Mouse (Mus musculus): ENCODE results near the gene Hmg20b.

The Hmg20b gene

DNA sequence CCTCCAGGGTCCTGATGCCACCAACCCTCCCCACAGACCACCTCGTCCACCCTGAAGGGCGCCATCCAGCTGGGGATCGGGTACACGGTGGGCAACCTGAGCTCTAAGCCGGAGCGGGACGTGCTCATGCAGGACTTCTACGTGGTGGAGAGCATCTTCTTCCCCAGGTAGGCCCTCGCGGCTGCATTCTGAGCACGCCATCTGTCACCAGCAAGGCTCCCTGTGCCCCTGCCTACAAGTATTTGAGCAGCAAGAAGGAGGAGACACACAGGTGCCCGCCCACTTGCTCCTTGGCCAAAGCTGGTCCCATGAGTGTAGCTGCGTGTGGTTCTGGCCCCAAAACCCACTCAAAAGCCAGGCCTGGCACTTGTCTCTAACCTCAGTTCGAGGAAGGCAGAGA lies 44.6 kb downstream of the Hmg20b start:
- no peak for DNase-seq (ENCODE audit: low spot score in 2 of 2)

DNA sequence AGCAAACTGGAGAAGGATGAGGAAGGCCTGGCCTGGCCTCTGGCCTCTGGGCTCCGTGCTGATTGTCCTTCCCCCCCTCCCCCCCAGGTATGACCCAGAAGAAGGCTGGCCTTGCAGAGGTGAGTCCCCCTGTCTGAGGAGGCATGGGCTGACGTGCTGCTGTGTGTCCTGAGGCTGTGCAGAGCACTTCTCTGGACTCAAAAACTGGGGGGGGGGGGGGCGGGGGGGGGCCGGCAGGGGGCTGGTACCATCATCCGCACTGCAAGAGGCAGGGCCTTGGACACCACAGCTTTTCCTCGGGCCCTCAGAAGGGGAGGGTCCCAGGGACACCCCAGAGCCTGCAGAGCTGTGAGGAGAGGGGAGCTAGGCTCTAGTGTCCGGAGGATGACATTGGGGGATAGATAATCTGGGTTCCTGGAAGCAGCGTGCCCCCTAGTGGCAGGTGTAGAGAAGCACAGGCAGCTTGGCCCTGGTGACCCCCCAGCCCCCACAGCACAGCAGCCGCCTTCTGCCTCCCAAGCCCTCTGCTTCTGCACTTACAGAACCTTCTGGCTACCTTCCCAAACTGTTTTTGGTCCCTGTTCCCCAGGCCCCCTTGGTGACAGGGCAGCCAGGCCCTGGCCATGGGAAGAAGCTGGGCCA lies 45.6 kb downstream of the Hmg20b start:
- no peak for DNase-seq (ENCODE audit: low spot score in 2 of 2)

DNA sequence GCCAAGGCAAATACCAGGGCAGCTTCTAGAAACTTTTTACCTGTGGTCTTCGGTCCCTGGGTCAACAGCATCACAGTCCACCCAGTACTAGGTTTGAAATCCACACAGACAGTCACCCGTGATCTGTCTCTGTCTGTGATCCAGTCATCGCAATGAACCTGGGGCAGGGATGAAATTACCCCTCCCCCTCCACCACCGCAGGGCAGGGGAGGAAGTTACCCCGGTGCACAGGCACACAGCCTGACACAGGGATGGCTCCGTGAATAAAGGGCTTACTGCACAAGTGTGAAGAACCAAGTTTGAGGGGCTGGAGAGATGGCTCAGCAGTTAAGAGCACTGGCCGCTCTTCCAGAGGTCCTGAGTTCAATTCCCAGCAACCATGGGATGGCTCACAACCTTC lies 46.5 kb downstream of the Hmg20b start:
- no peak for DNase-seq (ENCODE audit: low spot score in 2 of 2)

DNA sequence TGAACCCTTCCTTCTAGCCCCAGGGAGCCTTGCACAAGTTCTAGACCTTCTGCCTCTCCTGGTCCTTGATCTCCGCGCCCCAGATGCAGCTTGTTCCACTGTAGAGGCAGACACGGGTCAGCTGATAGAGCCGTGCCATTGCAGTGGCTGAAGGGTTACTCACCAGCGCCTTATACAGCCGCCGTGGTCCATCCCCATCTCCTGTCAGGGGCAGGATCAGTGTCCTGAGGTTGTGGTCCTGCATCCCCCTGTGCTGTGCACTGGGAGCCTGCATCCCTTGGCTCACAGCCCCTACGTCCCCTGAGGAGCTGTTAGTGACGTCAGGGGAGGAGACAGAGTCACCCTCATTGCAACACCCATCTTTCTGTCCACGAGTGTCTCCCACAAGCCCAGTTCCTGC lies 47.0 kb downstream of the Hmg20b start:
- no peak for DNase-seq (ENCODE audit: low spot score in 2 of 2)

DNA sequence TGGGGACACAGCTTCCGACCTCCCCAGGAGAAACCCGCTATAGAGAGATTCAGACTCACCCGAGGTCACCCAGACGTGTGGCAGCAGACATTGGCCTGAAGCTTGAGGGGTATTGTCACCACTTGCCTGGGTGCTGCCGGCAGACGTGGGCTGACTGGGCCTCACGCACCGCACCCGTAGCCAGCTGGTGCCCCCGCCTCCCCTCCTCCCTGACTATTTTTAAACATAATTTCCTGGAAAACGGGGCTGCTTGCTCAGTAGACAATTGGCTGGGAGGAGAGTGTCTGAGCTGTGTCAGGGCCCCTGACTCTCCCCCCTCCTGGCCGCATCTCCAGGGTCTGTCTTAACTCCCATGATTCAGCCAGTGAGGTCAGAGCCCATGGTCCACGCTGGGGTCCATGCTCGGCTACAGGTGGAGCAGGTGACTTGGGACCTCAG lies 47.5 kb downstream of the Hmg20b start:
- DNase-seq (ENCODE audit: low spot score in 2 of 2): peak; percentile 70 to 76

DNA sequence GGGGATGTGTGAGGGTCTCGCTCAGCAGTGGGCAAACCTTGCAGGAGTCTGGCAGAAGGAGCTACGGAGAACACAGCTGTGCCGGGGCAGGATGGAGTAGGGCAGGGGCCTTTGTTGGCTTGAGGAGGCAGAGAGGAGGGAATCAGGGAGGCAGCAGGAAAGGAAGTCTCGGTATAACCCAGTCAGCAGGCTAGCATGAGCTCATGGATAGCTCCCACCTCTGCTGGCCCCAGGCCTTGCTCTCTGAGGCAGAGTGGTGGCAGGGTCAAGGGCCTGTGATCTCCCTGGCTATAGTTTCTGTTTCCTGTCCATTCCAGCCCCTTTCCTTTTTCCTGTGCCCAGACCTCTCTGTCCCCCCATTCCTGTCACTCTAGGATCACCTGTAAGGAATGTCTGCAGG lies 48.0 kb downstream of the Hmg20b start:
- no peak for DNase-seq (ENCODE audit: low spot score in 2 of 2)

DNA sequence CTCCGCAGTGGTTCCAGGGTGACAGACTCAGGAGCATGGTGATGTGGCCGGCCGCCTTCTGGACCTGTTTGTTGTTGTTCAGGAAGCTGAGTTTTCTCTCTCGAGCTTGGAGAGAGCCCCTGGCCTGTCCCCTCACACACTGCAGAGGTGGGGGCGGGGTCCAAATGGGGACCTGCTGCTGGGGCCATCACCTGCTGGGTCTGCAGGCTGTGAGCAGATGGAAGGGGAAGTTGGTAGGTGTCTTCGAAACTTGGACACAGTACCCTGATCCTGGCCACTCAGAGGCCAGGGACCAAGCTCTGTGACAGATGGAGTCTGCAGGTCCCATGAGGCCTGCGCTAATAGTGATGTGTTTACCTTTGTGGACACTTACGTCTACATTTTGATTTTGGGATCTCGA lies 49.0 kb downstream of the Hmg20b start:
- no peak for DNase-seq (ENCODE audit: low spot score in 2 of 2)

DNA sequence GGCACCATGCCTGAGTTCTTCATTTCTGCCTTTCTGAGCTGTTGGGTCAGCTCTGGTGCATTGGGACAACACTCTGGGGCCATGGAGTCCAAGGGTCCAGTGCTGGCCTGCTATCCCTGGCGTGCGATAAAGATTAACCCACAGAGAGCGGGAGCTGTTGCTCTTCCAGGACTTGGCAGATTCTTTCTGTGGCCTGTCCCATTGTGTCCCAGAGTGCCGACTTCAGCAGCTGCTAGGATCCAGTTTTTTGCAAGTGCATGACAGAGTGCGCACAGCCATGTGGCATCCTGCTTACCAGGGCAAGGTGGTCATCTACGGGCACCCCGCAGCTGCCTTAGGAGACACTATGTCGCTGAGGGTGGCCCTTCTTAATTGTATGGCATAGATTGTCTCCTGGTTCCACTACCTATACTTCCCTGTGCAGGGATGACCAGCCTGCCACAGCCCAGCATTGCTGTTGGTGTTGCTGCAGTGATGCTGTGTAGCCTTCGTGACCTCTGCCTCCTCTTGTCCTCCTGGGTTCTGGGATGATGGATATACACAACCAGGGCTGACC lies 49.9 kb downstream of the Hmg20b start:
- DNase-seq (ENCODE audit: low spot score in 2 of 2): no peak

DNA sequence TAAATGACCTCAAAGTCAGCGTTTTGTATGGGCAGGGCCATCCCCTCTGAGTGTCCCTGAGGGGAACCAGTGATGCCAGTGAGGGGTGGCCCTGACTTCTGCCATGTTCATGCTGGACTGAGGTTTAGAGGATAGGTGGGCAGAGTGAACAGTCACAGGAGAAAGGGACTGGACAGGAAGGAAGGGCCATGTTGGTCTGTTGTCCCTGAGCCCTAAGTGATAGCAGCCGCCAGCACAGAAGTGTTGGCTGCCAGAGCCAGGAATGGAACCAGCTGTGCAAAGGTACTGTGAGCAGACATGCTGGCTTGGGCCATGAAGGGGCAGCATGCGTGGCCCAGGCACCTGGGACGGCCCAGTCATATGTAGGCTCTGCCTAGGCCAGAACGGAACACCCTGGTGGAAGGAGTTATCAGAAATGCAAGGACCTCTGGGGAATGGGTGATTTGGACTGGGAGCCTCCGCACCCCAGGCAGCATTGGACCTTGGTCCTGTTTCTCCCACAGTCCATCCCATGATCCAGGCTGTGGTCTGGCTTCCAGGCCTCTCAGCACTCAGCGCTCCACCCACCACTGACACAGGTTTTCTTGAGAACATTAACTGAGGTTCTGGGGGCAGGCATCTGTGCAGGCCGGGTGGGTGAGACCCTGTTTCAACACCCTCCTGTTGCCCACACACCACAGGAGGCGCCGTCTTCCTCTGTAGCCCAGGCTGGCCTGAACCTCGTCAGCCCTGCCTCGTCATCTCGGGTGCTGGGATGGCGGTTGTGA lies 50.5 kb downstream of the Hmg20b start:
- DNase-seq (ENCODE audit: low spot score in 2 of 2): no peak

DNA sequence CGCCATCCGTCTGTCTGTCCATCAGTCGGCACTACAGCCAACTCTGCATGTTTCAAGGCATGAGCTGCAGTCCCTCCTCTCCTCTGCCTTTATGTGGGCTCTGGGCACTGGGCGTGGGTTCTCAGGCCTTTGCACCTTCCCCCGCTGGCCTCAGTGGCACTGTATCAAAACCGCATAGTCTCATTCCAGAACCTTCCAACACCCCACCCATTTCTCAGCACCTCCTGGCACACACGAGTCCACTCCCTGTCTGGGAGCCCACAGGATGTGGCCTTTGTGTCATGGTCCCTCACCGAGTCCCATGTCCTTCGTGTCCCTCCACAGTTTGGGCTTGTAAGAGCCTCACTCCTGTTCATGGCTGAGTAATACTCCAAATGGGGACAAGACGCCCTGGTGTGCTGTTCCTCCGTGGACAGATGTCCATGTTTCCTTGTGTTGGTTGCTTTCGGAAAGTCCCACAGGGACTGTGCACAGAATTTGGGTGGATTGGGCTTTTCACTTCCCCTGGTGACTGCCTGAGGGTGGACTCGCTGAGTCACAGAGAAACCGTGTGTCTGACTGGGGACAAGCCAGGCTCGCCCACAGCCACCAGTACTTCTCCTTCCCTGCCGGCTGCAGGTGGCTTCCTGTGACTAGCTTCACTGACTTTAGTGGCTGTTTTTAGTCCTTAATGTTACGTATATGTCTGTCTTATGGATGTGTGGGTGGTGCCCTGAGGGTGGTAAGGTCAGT lies 51.7 kb downstream of the Hmg20b start:
- peak in 1 of 2 experiments; percentile 45 for DNase-seq (ENCODE audit: low spot score in 2 of 2)

DNA sequence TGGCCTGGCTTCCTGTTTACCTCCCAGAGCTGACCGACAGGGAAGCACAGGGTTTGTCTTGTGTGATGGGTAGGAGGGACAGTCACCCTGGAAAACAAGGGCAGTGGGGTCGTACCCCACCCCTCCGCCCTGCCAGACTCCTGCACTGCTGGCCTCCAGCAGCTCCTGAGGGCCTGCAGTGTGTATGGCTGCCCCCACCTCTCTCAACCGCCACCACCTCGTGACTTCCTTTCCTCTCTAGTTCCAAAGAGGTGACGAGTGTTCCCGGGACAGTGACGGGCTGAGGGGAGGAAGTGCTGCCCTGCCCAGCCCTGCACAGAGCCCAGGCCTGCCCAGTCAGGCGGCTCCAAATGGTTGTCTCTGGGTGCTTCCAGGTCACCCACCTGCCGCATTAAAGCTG lies 52.4 kb downstream of the Hmg20b start:
- peak in 1 of 2 experiments; percentile 33 for DNase-seq (ENCODE audit: low spot score in 2 of 2)

DNA sequence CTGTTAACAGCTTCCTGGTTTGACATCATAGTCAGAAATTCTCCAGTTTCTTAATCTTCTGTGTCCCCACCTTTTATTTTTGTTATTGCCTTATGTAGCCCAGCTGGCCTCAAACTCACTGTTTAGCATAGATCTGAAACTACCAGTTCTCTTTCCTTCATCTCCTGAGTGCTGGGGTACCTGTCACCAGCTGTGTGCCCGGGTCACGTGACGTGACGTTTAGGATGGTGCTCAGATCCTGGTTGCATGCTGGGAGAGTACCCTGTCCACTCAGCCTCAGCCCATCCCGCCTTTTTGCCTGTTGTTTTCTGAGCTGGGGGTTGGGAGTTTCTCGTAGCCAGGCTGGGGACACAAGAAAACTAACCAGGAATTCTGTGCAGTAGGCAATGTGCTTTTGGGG lies 53.0 kb downstream of the Hmg20b start:
- no peak for DNase-seq (ENCODE audit: low spot score in 2 of 2)
